Mouse (Mus musculus): ENCODE data around the gene Susd4.

Gene Susd4

DNA sequence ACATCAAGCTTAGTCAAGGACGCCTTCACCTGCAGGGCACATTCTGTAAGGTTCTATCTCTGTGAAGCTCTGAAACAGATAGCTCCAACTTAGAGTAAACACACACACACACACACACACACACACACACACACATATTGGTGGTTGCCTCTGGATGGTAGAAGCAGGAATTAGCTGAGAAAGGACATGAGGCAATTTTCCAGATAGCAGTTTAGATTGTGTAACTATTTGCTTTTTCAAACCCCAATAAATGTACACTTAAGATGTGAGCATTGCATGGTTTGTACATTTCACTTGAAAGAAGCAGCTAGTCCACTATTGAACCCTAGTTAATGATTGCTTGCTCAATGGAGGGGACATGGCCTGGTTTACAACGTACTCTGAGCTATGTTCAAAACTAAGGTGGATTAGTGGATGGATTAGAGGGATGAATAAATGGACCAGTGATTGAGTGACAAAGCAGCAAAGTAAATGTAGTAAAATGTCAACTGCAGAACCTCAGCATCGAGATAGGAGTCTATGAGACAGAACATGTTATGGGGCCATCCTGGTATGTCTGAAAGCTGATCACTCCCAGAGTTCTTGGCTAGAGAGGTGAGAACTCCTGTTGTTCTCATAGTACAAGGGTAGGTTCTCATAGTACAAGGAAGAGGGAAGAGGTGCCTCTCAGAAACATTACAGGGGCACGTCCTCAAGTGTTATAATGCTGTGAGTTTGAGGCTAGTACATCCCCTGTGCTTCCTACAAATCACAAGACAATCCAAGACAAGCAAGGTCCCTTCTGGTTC is 150.7 kb downstream of the Susd4 start:
- TF ChIP-seq GATA4 (IDR thresholded peaks at IDR 0.05; ENCODE audit: insufficient replicate concordance, low read length) = no peak

DNA sequence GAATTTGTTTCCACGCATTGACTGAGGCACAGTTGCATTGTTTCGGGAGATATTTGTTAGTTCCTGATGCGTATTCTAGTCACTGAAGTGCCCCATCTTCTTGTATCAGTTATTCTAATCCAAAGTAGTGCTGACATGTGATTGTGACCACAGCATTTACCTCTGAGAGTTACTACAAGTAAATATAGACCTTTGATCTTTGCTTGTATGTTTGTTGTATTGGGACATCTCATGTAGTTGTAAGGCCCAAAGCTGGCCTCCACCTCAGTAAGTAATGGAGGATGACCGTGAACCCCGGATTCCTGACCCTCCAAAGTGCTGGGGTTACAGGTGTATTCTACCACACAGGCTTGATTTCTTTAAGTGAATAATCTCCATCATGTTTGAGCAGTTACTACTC is 152.5 kb downstream of the Susd4 start:
- TF ChIP-seq GATA4 (IDR thresholded peaks at IDR 0.05; ENCODE audit: insufficient replicate concordance, low read length) = no peak

DNA sequence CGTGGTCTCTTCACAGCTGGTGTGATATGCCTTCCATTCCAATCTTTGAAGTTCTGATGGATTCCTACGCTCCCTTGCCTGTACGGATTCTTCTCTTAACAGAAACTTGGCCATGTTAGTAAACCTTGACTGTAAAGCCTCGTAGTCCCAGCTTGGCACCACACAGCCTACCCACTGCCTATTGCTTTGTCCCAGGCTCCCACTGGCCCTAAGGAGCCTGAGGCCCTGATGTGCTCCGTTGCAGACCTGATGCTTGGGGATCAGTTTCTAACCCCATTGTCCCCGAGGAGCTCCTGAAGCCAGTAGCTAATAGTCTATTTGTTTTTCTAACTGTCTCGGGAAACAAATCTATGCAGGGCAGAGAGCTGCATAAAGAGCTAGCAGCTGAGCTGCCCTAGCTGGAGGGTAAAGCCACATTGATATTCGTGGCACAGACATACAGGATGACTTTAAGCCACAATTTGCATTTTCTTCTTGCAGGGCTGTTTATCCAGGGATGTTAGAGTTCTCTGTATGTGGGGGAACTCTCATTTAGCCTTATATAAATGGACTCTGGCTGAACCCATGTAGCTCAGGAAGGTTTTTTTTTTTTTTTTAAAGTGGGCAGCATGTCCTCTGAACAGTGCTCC is 155.2 kb downstream of the Susd4 start:
- TF ChIP-seq GATA4 (IDR thresholded peaks at IDR 0.05; ENCODE audit: insufficient replicate concordance, low read length) = no peak

DNA sequence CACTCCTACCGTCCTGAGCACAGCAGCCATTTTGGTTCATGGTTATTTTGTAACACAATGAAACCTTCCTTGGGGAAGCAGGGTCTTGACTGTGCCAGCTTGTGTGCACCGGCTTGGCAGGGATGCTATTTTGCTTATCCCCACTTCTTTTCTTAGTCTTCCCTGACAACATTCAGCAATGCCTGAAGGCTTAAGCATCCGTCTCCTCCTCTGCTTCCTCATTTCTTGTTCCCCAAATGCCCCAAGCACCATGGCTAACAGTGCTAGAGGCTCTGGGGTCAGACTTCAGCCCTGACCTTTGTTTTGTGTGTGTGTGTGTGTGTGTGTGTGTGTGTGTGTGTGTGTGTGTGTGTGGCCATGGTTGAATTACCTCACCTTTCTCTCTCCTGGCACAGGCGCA is 159.2 kb downstream of the Susd4 start:
- TF ChIP-seq GATA4 (IDR thresholded peaks at IDR 0.05; ENCODE audit: insufficient replicate concordance, low read length) = no peak

DNA sequence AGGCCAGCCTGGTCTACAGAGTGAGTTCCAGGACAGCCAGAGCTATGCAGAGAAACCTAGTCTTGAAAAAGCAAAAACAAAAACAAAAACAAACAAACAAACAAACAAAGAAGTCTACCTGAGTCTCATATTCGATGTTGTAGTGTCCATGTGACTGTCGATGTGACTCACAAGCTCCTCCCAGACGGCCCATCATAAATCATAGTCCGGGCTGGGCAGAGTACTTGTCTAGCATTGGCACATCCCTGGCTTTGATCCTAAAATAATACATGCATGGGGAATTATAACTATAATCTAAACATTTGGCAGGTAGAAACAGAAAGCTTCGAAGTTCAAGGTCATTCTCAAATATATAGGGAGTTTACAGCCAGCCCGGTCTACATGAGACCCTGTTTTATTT is 162.8 kb downstream of the Susd4 start:
- TF ChIP-seq GATA4 (IDR thresholded peaks at IDR 0.05; ENCODE audit: insufficient replicate concordance, low read length) = no peak

DNA sequence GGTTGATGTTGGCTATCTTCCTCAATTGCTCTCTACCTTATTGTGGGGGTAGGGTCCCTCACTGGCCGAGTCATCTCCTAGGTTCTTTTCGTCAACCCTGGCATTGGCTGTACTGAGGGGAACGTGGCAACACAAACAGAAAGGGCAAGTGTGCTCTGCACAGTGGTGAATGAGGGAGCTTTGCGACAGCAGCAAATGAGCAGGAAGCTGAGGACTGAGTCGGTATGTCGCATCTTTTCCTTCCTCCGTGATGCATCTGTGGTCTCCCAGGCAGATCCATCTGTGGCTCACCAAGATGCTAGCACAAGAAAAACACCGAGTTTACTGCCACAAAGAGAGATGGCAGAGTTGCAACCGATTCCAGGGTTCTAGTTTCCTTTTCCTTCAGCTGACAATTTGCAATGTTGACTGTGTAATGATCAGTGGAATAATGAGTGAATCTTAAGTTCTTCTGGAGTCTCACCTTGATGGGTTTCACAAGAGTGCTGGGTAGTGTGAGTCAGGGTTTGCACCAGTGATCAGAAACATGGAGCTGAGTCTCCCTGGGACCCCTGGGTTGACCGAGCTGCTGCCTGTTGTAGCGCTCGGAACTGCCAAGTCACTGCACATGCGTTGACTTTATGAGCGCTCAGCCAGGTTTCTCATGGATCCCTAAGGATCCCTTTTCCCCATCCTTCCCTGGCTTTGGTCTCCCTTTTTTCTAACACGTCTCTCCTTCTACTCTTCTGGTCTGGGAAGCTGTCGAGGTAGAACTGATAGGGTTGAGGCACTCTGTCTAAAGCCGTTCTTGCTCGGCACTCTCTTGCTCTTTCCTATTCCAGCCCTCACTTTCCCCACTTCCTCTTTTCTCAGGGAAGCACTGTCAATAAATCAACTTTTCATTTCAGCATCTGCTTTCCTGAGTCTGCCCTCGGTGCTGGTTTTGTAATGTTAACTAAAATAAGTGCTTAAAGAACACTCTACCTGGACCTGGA is 164.5 kb downstream of the Susd4 start:
- no peak for TF ChIP-seq GATA4 (IDR thresholded peaks at IDR 0.05; ENCODE audit: insufficient replicate concordance, low read length)

DNA sequence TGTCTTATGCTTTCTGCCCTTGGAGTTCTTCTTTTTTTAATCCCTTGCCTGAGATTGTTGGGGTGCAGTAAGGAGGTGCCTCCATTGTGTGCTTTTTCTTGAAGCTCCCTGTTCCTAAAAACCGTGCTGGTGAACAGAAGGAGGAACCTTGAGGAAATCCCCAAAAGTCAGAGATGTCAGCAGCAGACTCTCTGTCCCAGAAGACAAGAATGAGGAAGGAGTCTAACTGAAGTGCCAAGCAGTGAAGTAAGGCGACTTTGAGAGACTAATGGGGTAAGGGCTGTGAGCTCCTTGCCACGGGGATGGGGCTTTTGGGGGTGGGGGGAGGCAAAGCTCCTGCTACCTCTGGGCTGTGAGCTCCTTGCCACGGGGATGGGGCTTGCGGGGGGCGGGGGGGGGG is 171.8 kb downstream of the Susd4 start:
- no peak for TF ChIP-seq GATA4 (IDR thresholded peaks at IDR 0.05; ENCODE audit: insufficient replicate concordance, low read length)

DNA sequence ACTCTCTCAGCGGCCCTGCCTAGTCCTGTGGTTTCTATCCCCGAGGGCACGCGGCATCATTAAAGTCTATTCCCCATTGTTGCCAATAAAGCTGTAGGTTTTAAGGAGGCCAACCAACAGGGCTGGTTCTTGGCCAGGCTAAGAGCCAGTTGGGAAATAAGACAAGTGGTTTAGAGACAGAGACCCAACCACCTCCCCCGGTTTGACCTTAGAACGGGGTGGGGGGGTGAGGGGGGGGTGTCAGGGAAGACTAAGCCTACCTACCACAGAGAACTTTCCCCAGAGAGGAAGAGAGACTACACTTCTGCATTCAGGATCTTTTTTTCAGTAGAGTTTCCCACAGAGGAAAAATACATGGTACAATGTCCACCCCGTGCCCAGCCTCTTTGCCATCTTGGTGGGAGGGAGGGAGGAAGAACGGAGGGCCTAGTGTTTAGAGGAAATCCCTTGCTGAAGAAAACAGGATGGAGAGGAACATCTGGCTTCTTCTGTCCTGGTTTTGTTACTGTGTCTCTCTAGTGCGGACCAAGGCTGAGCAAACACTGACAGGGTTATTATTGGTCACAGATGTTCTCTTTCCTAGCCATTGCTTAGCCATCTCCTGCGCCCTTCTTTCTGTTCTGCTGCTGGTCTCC is 173.9 kb downstream of the Susd4 start:
- TF ChIP-seq GATA4 (IDR thresholded peaks at IDR 0.05; ENCODE audit: insufficient replicate concordance, low read length) = no peak

DNA sequence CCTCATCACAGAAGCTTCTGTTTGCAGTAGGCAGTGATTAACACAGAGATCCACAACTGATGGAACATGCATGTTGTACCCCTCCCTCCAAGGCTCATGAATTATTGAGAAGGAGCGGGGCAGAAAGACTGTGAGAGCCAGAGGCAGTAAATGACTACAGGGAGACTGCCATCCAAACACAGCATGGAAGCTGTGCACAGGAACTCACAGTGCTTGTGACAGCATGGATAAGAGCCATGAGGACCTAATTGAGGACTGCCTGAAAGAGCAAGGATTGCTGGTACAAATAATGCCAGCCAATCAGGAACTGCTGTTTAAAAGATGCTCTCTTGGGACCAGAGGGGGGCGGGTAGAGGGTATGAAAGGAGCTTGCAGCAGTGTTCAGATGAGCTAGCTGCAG is 178.3 kb downstream of the Susd4 start:
- no peak for TF ChIP-seq GATA4 (IDR thresholded peaks at IDR 0.05; ENCODE audit: insufficient replicate concordance, low read length)

DNA sequence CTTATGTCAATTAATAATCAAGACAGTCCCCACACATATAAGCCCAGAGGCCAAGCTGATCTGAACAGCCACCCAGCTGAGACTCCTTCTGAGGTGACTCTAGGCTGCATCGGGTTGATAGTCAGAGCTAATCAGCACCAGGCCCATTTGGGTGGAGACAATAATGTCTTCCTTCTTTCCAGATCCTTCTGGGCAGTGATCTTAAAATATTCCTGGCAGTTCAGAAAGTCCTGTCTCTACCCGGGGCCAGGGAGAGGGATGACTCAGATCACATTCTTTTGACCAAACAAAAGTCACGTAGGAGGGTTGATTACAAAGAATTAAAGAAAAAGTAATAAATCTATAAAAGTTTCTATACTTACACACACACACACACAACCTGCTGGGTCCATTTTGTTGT is 180.3 kb downstream of the Susd4 start:
- no peak for TF ChIP-seq GATA4 (IDR thresholded peaks at IDR 0.05; ENCODE audit: insufficient replicate concordance, low read length)

DNA sequence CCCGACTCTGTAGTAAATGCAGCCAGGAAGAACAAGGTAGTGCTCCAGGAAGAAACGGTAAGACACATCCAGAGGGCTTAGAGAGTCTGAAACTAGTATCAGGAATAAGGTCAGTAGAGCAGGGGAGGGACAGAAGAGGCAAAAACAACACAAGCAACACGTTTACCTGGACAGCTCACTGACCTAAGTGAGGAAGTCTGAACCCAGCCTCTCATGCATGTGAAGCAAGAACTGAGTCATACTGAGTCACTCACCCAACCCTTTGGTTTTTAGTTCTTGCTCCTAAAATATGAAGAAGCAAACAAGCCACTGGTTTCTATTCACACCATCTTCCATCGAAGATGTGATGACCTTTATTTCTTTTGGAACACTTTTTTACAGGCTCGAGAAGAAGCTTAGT is 181.0 kb downstream of the Susd4 start:
- TF ChIP-seq GATA4 (IDR thresholded peaks at IDR 0.05; ENCODE audit: insufficient replicate concordance, low read length) = no peak

DNA sequence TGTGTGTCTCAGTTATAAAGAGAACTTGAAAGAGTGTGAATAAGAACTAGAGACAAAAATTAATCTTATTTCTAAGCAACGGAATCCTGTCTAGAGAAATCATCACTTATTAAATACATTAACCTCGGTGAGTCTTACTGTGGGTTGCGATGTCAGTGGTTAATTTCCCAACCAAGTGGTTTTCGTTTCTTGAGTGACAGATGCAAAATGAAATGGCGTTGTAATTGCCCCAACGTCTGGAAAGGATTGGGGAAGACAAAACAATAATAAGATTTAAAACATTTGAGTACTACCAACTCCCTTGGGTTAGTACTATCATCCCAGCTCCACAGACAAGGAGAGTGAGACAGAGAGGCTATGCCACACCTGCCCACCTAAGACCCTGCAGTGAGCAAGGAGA is 181.9 kb downstream of the Susd4 start:
- no peak for TF ChIP-seq GATA4 (IDR thresholded peaks at IDR 0.05; ENCODE audit: insufficient replicate concordance, low read length)

Measured in liver, adult (tissue).